Mouse (Mus musculus): ENCODE results near the gene 4930404N11Rik.

The 4930404N11Rik gene

GRCm38 (mm10) chr10:81401521-81402226 is 36.1 kb upstream of the 4930404N11Rik start:
- DNase-seq, result peak; percentile 88

- no peak for DNase-seq
Observed at GRCm38 (mm10) chr10:81401205-81401520, 35.5 kb upstream of the 4930404N11Rik start.

GRCm38 (mm10) chr10:81400371-81401204 is 35.0 kb upstream of the 4930404N11Rik start:
- DNase-seq, result no peak

GRCm38 (mm10) chr10:81399798-81400308 is 34.2 kb upstream of the 4930404N11Rik start:
- no peak for DNase-seq

GRCm38 (mm10) chr10:81399296-81399695 is 33.7 kb upstream of the 4930404N11Rik start:
- peak; percentile 74 for DNase-seq

- no peak for DNase-seq
Observed at GRCm38 (mm10) chr10:81396749-81397148, 31.1 kb upstream of the 4930404N11Rik start.

GRCm38 (mm10) chr10:81395865-81396264 is 30.2 kb upstream of the 4930404N11Rik start:
- no peak for DNase-seq

- peak; percentile 85 for DNase-seq
Observed at GRCm38 (mm10) chr10:81395127-81395526, 29.5 kb upstream of the 4930404N11Rik start.

- DNase-seq, result peak; percentile 47
Observed at GRCm38 (mm10) chr10:81393456-81394063, 27.9 kb upstream of the 4930404N11Rik start.

- DNase-seq, result no peak
Observed at GRCm38 (mm10) chr10:81392781-81393185, 27.2 kb upstream of the 4930404N11Rik start, which contains the start of gene Smim24. Gene Smim24, plus strand, starts transcription at chr10:81393051.

- DNase-seq, result no peak
Observed at GRCm38 (mm10) chr10:81392270-81392669, 26.7 kb upstream of the 4930404N11Rik start.

- DNase-seq, result no peak
Observed at GRCm38 (mm10) chr10:81390678-81390965, 25.0 kb upstream of the 4930404N11Rik start.

GRCm38 (mm10) chr10:81389801-81390677 is 24.4 kb upstream of the 4930404N11Rik start:
- DNase-seq, result peak; percentile 80

GRCm38 (mm10) chr10:81389373-81389772 is 23.8 kb upstream of the 4930404N11Rik start:
- DNase-seq, result no peak

- DNase-seq, result no peak
Observed at GRCm38 (mm10) chr10:81388505-81389055, 23.0 kb upstream of the 4930404N11Rik start, which contains the start of gene Gm48552. Gene Gm48552, plus strand, starts transcription at chr10:81389005.

- DNase-seq, result no peak
Observed at GRCm38 (mm10) chr10:81387716-81388115, 22.1 kb upstream of the 4930404N11Rik start.

GRCm38 (mm10) chr10:81385603-81386306 is 20.1 kb upstream of the 4930404N11Rik start:
- no peak for DNase-seq

GRCm38 (mm10) chr10:81384605-81384982 is 19.0 kb upstream of the 4930404N11Rik start:
- no peak for DNase-seq

GRCm38 (mm10) chr10:81383802-81384604 is 18.4 kb upstream of the 4930404N11Rik start, which contains the start of the genes Dohh and Gm48551:
Gene Dohh, plus strand, starts transcription at chr10:81384428.
Gene Gm48551, plus strand, starts transcription at chr10:81384466.
- DNase-seq, result peak; percentile 99

GRCm38 (mm10) chr10:81382039-81382438 is 16.4 kb upstream of the 4930404N11Rik start:
- peak; percentile 40 for DNase-seq

All from retina, postnatal 1 day (tissue).